Mouse (Mus musculus): ENCODE measurements around the gene Zfp148. TPM values are rescaled to one million over a fixed set of nuclear protein-coding genes. Genes with fewer than 3 reads are reported as not detected.

Zfp148 gene
- total RNA-seq, 2 experiments from 2014 or later: 37.8 to 37.9 TPM

DNA sequence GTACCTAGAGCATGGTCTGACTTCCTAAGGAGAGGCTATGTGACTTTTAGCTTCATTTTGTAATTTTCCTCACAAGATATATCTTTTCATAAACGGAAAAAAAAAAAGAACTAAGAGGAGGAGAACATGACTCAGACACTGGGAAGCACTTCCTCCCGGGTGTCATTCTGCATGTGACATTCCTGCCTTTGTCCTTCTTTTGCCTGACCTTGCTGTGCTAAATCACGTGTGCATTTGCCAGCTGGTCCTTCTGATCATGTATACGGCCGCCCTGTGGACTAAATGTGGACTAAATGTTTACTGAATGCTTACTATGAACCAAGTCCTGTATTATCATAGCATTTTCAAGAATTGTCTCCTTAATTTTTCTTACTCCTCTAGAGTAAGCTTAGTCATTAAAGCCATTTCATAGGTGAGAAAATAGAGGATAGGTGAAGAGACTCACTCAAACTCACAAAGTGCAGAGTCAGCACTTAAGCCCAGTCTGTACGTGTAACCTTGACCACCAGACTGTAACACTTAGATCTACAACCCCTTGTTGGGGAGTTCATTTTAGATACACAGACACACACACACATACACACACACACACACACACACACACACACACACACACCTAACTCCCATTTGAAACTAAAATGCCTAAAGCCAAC, 139.4 kb downstream of the Zfp148 start:
- intact Hi-C loops (cut with DNase I): no loop called here
- no peak for DNase-seq

DNA sequence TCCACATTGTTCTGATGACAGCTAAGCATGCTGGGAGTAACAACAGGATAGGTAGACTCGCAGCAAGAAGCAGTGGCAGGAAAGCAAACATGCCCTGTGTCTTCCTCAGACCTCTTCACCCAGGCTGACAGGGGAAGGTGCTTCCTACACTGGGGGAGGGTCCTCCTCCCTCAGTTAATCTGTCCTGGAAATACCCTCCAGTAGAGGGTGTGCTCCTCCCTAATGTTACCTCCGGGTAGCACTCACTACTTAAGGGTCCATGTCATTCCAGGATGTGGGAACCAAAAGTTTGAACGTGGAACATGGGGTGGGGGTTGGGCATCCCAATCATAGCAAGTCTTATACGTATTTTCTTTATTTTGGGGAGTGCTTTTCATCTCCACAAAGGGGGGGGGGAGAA, 141.9 kb downstream of the Zfp148 start:
- intact Hi-C loops (cut with DNase I): no loop called here
- DNase-seq: no peak

- DNase-seq: no peak
- intact Hi-C loops (cut with DNase I): no loop called here
These were observed 142.9 kb downstream of the Zfp148 start for GRCm38 (mm10) chr16:33523571-33523970.

DNA sequence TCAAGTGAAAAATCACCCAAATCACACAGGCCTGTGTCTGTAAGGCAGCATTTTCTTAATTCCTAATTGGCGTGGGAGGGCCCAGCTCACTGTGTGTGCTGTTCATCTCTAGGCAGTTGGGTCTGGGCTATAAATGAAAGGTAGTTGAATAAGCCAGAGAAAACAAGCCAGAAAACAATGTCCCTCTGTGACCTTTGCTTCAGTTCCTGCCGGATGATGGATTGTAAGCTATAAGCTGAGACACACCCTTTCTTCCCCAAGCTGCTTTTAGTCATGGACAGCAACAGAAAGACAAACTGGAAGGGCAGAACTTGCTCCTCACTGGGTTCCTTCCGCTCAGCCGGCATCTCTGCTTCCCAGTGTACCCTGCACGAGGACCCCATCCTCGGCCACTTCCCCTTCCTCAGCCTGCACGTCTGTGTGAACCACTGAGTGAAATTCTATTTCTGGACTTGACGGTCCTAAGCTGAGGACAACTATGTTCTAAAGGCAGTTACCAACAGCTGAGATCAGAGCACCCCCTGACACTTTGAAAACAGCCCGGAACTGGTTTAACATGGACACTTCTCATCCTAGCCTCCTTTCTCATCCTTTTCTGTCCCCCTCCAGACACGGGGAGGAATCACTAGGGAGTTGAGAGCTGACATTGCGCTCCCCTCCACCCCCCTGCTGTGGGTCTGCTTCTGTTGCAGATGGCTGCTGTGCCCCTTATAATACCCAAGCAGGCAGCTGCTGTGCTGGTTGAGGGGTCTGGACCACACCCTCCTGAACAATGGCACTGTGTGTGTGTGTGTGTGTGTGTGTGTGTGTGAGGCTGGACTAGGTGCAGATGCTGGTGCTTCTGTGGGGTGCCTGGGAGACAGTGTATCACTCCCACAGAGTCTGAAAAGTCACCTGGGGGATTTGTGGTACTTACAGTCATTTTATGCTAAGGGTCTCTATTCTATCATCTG, 149.1 kb downstream of the Zfp148 start:
- intact Hi-C loops (cut with DNase I): no loop called here
- DNase-seq: no peak

DNA sequence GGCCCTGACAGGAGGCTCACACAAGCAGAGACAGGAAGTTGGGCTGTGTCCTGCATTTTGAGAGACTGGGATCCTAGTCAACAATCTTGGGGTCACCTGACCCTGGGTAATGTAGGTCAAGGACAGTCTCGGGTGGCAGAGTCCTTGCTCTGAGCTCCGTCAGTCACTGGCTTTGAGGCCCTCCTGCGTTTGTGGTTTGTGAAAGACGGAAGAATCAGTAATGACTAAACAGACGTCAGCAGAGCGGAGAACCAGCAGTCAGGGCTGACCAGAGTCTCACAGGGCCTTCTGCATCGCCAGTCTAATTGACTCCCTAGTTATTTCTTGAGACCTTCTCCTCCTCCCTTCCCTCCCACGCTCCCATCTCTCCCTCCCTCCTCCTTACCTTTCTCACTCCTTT, 150.5 kb downstream of the Zfp148 start:
- intact Hi-C loops (cut with DNase I): no loop called here
- no peak for DNase-seq

GRCm38 (mm10) chr16:33536456-33536855, 155.8 kb downstream of the Zfp148 start:
- no peak for DNase-seq
- intact Hi-C loops (cut with DNase I): no loop called here

- intact Hi-C loops (cut with DNase I): no loop called here
- no peak for DNase-seq
These were observed 157.0 kb downstream of the Zfp148 start for GRCm38 (mm10) chr16:33537499-33538225.

DNA sequence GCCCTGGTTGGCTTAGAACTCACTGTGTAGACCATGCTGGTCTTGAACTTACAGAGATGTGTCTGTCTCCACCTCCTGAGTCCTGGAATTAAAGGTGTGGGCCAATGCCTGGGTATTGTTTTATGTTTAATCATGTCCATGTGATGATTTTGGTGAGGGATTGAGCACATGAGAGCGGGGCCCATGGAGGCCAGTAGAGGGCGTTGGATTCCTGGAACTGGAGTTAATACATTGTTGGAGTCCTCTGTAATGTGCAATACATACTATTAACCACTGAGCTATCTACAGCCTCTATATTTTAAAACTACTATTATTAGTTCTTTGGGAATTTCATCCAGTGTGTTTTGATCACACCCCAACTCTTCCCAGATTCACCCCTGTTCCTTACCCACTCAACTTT, 163.7 kb downstream of the Zfp148 start:
- no peak for DNase-seq
- intact Hi-C loops (cut with DNase I): no loop called here

GRCm38 (mm10) chr16:33545530-33545929, 164.9 kb downstream of the Zfp148 start:
- no peak for DNase-seq
- intact Hi-C loops (cut with DNase I): no loop called here

GRCm38 (mm10) chr16:33553689-33554342, 173.2 kb downstream of the Zfp148 start:
- intact Hi-C loops (cut with DNase I): no loop called here
- DNase-seq: no peak

Other genes with a start within 250 kb of the Zfp148 start
- 10 to 100 TPM; 19.8 to 22.4 TPM for gene Osbpl11, start 195.8 kb upstream of the Zfp148 start, total RNA-seq (2021)
- gene Snx4, start 129.4 kb upstream of the Zfp148 start, total RNA-seq (2021): 10 to 100 TPM; 24.5 to 25.0 TPM
- under 1 TPM; 0.43 to 0.44 TPM for gene Slc12a8, start 136.5 kb downstream of the Zfp148 start, total RNA-seq (2021)